Mouse (Mus musculus): ENCODE measurements around the gene Arhgef40.
"Not testable (repeated sequence)": the region's sequence is repeated elsewhere in the genome, so short reads cannot be mapped to it uniquely, and the experiment has no call there.

The Arhgef40 gene

DNA sequence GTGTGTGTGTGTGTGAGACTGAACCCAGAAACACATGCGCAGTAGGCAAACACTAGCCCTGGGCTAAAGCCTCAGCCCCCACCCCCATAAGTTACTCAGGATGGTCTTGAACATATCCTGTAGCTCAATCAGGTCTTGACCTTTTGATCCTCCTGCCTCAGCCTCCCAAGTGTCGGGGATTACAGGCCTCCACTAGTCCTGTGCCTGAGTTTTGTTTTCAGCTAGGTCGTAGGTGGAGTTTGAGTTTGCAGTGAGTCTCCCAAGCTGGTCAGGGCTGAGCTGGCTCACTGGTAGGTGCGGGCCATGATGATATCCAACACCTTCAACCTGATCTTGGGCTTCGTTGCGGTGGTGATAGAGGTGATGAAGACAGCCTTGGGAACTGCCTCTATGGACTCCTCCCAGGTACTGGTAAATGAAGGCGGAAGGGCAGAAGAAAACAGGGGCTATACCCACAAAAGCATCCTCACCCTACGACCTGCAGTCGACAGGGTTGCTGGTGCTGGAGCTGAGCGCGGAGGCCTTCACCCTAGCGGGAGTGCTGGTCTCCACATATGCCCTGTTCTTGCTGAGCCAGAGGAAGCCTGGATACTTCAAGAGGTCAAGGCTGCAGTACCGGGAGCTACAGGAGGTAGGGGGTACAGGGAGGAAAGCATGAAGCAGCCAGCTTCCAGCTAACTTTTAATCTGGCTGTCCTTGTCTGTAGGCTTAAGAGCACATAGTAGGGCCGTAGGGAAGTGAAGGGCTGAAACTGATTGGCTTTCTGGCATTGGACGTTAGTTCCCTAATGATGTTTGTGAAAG is 33.9 kb downstream of the Arhgef40 start:
- DNase-seq (ENCODE audit: low spot score in 2 of 2) = no peak

DNA sequence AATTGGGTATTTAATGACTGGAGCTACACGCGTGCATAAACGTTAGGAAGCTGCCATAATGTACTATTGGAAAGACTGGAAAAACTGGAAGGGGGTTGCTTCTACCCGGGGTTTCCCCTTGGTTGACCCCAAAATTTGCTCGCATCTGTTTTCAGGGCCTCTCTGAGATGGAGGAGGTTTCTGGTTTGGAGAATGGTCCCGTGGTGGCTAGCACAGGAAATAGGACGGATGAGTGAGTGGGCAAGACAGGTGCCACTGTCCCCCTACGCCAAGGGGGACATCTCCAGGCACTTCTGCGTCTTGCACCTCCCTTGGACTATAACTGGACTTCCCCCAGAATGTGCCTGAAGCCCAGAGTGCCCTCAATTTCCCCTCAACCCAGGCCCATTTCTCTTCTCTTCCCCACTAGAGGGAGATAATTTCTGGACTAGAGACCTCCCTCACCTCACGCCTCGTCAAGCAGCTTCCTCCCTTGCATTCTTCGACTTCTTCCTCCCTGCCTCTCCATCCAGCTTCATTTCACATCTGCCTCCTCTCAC is 34.6 kb downstream of the Arhgef40 start:
- no peak for DNase-seq (ENCODE audit: low spot score in 2 of 2)

DNA sequence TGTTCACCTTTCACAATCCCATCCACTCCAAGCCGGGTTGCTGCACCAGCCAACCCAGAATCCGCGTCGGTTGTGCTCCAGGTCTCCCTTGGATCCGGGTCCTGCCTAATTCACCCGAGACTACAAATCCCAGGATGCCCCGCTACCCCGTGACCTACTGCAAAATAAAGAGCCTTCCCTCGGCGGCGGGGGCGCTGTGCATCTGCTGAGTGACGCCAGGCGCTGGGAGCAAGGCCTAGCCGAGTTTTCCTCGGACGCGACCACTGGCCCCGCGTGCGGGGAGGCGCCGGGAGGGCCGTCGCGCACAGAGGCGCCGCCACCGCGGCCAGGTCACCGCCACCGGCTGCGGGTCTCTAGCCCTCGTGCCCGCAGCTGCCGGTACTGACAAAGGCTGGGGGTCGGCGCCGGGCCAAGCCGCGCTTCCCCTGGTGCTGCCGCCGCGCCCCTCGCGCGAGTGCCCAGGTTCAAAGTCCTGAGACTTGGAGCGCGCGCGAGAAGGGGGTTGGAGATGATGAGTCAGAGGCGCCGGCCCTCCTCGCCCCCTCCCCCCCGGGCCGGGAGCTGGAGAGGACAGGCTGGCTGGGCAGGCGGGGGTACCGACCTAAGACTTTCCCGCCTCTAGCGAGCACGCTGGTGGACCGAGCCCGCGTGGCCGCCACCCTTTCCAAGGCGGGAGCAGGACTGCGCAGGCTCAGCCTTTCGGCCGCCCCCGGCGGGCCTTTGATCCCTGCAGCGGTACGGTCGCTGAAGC is 35.2 kb downstream of the Arhgef40 start:
- DNase-seq (ENCODE audit: low spot score in 2 of 2) = peak; percentile 97 to 98

DNA sequence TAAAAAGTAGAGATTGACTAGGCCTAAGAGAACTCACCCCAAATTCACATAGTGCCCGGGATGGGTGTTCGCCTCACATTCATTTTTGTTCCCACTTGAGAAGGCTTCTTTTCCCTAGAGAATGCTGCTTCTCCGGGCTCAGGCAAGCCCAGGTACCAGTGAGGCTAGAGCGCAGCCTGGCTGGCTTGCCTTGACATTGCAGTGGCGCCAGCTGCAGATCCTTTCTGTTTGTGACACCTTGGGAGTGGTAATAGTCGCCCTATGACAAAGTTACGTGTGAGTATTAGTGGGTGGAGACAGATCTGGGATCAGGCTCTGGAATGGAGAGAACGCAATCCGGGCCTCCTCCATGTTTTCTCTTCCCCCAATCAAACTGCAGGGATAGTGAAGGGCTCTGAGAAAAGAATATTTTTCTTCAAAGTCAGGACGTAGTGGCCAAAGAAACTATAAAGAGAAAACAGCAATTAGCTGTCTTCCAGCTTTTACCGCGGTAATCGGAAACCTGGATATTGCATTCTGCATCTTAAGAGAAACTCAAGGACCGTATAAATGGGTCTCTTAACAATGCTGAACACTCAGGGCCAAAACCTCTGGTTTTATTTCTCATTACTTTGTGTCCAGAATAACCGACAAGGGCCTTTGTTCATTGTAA is 36.1 kb downstream of the Arhgef40 start, which contains the start of gene Zfp219:
Zfp219 (minus strand) TSS at position 248 of the 652 bp plus-strand sequence.
- DNase-seq (ENCODE audit: low spot score in 2 of 2) = peak in 1 of 2 experiments; percentile 55

DNA sequence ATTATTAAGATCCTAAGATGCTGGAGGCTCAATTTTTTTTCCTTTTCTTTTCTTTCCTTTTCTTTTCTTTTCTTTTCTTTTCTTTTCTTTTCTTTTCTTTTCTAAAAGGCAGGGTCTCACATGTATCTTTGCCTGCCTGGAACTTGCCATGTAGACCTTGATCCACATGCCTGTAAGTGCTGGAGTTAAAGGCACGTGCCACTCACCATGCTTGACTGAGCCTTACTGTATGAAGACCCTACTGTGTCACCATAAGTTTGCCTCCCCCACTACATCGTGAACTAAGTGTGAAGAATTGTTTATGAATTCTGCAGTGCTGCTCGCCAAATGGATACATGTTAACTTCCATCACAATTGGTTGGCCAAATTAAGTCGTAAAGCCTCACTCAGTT is 36.6 kb downstream of the Arhgef40 start:
- no peak for DNase-seq (ENCODE audit: low spot score in 2 of 2)

DNA sequence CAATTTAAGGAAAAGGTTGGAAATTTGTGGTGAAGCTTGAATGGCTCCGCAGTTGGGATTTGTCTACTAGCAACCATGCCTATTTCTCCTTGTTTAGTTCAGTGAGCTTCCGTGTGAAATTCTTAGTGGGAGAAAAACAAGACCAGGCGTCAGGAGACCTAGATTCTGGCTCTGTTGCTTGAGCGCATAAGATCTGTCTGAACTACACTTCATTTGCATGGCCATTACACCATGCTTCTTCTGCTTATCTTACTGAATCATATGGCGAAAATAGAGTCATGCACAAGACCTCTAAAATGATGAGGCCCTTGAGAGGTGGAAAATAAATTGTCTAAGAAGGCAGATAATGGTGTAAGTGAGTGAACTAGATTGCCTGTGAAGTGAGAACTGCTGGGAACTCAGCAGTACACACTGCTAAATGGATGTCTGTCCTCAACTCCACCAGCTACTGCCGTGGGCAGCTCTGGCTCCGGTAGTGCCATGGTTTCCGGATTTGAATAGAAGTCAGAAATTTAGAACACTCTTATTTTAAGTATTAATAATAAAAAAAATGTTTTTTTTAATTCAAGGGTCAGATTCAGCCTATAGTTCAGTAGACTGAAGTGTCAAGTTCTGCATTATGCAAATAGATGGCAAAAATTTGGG is 37.2 kb downstream of the Arhgef40 start:
- no peak for DNase-seq (ENCODE audit: low spot score in 2 of 2)

DNA sequence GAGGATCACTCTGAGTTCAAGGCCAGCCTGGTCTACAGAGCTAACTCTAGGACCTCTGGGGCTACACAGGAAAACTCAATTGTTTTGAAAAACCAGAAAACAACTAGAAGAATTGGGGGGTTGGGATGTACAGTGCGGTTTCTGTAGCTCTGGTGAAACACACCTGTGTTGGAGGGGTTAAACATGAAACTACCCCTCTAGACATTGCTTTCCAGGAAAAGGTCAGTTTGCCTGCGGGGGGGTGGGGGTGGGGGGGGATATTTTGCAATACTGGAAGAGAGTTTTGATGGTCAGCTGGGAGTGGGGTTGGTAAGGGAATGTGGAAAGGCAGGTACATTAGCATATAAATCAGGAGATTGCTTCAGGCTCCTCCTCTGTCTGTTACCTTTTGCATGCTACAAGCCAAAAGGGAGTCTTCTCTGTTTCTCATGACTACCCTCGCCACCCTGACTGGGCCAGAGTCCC is 37.8 kb downstream of the Arhgef40 start:
- DNase-seq (ENCODE audit: low spot score in 2 of 2) = no peak

DNA sequence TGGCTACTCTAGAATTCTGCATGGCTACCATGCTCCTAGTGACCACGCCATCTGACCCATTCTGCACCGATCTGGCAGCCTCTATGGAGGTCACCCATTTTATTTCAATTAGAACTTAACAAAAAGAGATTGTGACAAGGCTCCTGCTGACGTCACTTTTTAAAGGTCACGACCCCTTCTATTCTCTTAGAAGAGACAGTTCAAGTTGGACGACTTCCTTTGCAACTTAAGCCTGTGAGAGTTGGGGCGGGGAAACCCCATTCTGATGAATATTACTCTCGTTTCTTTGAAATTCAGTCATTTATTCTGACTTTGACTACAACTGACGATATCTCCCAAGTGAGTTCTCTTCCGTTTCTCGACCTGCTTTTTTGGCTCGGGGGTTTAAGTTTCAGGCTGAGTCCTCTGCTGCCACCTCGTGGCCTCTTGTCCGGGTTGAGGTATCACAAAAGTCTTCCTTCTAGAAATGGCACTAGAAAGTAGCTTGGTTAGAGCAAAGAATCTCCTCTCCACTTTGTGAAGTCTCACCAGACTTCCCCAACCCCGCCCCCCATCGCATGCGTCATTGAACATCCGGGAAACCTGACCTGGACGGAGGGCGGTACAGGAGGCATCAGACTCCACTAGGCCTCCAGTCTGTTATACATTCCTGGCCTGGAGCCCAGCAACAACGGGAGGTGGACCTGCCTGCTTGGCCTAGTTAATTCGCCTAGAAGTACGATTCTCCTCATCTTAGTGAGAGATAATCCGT is 38.4 kb downstream of the Arhgef40 start:
- DNase-seq (ENCODE audit: low spot score in 2 of 2) = peak; percentile 75 to 83

DNA sequence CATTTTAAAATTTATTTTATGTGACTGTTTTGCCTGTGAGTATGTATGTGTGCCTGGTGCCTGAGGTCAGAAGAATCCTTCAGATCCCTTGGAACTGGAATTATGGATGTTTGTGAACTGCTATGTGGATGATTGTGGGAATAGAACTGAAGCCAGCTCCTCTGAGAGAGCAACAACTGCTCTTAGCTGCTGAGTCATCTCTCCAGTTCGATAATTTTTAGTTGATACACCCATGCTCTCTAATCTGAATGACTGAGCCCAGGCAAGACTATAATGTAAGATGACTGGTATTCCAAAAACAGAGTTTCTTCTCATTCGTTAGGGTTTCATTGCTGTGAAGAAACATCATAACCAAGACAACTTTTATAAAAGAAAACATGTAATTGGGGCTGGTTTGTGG is 39.6 kb downstream of the Arhgef40 start:
- no peak for DNase-seq (ENCODE audit: low spot score in 2 of 2)

DNA sequence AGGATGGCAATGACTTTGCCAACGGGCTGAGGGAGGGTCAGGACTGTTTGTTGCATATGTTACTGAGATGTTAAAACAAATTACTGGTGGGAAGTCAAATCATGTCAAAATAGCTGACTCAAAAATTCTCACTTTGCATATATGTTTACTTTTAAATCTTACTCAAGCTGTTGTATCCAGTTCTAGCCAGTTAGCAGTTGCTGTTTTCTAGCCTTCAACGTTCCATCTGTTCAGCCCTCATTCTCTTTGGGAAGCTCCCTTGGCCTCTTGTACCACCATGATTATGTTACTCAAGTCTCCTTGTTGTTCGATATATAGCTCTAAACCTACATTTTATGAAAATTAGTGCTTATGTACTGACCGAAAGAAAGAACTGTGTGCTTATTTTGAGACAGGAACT is 41.8 kb downstream of the Arhgef40 start:
- no peak for DNase-seq (ENCODE audit: low spot score in 2 of 2)

DNA sequence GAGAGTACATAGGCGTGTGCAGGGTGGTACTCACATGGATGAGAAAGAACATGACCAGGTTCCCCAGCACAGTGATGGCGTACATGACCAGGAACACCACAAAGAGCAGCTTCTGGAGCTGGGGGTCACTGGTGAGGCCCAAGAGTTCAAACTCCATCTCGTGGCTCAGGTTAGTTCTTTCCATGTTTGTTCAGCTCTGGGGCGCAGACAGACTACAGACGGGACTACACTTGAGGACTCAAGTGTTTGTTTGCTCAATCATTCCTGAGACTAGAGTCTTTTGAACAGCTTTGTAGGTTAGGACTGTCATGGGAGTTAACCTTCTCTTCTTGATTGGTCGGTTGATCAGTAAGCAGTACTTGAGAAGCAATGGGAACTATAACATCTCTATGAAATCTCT is 51.4 kb downstream of the Arhgef40 start:
- DNase-seq (ENCODE audit: low spot score in 2 of 2) = no peak

DNA sequence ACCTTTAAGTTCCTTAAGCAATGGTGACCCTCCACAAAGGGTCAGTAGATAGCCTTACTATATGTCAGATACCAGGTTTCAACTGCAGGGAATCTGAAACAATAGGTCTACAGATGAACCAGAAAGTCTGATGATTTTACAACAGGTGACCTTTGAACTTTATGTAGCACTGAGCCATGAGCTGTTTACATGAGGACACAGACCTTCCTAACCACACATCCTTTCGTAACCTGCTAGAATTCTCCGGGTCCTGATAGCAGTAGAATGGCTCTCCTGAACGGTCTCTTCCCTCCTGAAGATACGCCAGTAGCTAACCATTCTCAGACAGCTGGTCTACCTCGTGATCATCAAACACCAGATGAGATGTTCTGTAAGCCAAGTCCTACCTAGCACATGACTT is 54.8 kb downstream of the Arhgef40 start:
- DNase-seq (ENCODE audit: low spot score in 2 of 2) = no peak

DNA sequence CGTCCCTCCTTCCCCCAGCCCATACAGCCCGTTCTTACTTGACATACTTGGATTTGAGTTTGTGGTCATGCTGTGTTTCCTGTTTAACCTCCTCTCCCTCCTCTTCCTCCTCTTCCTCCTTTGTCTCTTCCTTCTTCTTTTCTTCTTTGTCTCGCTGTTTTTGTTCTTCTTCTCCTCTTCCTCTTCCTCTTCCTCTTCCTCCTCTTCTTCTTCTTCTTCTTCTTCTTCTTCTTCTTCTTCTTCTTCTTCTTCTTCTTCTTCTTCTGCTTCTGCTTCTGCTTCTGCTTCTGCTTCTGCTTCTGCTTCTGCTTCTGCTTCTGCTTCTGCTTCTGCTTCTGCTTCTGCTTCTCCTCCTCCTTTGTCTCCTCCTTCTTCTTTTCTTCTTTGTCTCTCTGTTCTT is 57.8 kb downstream of the Arhgef40 start, which contains the start of gene Olfr221:
Olfr221 (minus strand) TSS at position 101 of the 400 bp plus-strand sequence.
- DNase-seq (ENCODE audit: low spot score in 2 of 2) = not testable (repeated sequence)

DNA sequence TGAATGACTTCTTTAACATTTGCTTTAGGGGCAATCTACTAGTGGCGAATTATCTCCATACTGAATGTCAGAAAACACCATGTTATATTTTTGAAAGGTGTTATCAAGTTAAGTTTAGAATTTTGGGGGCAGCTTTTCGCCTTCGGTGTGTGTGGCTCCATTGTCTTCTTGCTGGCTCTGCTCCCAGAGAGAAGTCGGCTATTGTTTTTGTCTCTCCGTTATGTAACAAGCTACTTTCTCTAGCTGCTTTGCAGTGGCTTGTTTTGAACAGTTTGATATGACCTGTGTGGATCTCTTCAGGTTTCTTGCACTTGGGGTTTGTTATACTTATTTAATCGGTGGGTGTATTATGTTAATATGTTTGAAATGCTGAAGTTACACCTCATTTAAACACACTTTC is 58.9 kb downstream of the Arhgef40 start:
- DNase-seq (ENCODE audit: low spot score in 2 of 2) = no peak

DNA sequence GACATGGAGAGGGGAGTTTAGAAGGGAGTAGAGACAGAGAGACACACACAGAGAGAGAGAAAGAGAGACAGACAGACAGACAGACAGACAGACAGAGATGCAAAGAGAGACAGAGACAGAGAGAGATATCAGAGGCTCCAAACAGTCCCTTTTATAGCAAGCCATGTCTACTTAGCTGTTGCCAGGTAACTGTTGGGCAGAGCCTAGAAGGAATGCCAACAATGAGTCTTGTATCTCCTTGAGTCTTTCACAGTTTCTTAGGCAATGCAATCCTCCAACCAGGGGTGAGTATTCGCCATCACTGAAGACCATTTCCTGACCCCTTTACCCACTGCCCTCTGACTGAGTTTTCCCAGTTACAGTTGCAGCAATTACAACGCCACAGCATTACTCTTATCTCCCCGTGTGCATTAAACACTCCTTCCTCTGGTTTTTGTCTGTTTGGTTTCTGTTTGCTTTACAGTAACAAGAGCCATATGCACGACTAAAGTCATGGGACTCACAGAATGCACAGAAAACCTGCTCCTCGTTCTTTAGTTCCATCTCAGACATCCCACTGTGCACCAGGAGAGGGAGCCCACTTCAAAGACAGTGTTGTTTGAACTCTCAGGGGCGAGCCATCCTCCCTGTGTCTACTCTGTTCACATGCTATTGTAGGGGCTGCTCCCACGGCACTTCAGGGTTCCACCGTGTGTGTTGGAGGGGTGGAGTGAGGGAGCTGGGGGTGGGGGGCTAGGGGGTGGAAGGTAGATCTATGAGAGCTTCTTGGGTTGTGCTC is 60.6 kb downstream of the Arhgef40 start:
- no peak for DNase-seq (ENCODE audit: low spot score in 2 of 2)

DNA sequence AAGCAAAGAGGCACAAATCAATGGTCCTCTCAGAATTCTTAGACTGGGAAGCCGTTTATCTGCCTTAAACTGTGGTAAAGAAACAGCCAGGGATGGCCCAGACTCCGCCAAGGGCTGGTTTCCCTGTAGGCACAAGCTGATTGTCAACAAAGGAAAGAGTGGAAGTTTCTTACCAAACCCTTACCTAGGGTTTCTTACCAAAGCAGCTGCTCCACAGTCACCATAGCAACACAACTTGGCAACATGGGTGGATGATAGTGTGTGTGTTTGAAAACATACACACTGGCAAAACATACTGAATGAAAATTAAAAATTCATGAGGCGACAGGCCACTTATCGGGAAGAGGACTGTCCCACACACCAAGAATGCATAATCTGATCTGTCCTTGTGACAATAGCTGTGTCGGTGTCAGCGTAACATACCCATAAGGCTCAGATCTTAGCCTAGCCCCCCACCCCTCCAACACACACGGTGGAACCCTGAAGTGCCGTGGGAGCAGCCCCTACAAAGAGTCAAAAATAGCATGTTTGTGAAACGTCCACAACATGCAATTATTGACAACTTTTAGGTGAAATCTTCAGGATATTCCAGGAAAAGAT is 61.5 kb downstream of the Arhgef40 start:
- no peak for DNase-seq (ENCODE audit: low spot score in 2 of 2)

DNA sequence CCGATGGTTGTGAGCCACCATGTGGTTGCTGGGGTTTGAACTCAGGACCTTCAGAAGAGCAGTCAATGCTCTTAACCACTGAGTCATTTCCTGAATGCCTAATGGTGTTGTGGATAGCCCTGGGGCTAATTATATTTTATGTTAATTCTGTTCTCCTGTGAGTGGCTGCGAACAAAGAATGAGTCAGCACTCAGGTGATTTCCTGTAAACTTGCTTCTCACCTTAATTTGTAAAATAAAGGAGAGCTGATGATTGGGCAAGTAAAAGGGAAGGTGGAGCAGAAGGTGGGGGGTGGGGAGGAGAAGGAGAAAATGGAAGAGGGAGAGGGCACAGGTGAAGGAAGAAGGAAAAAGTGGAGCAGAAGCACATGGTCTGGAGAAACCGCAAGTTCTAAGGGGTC is 68.2 kb downstream of the Arhgef40 start:
- DNase-seq (ENCODE audit: low spot score in 2 of 2) = not testable (repeated sequence)
